Mouse (Mus musculus) lung, adult 2 months (tissue): ENCODE results near the gene Fus.

ENCODE experiments used
- CTCF ChIP-seq: fragments of 200-500 bp; IDR thresholded peaks from 2 replicates; pipeline ENCODE4 v1.5.1; 2011; ENCODE audit warnings: mild to moderate bottlenecking, low read length, control low read depth; ENCODE audit not compliant: insufficient read depth
- POLR2A ChIP-seq: fragments of 200-500 bp; IDR thresholded peaks from 2 replicates; pipeline ENCODE4 v1.6.1; 2011; ENCODE audit warnings: low read depth, mild to moderate bottlenecking, control low read depth, low read length, borderline replicate concordance; ENCODE audit errors: extremely low read depth

- no peak for TF ChIP-seq CTCF
- no peak for TF ChIP-seq POLR2A
Observed at GRCm38 (mm10) chr7:128004150-128004486, 36.9 kb downstream of the Fus start.
